Mouse (Mus musculus): ENCODE measurements at regions not wholly inside any gene's neighbourhood (a gene's known extent, or its start where the extent isn't known, plus 50 kb on each side); places are given as distances from the start of the nearest gene placed in this dataset.

- no peak for TF ChIP-seq ZNF384 (IDR thresholded peaks at IDR 0.05; ENCODE audit: low read depth, low read length)
- TF ChIP-seq ZC3H11A (IDR thresholded peaks at IDR 0.05; ENCODE audit: borderline replicate concordance, low read depth, low read length): no peak
Measured at GRCm38 (mm10) chr15:97122263-97122662, 66.5 kb upstream of the Slc38a4 start.

Measured in ES-E14 (cell line).